Mouse (Mus musculus): ENCODE data around the gene Hist1h3c.

DNA sequence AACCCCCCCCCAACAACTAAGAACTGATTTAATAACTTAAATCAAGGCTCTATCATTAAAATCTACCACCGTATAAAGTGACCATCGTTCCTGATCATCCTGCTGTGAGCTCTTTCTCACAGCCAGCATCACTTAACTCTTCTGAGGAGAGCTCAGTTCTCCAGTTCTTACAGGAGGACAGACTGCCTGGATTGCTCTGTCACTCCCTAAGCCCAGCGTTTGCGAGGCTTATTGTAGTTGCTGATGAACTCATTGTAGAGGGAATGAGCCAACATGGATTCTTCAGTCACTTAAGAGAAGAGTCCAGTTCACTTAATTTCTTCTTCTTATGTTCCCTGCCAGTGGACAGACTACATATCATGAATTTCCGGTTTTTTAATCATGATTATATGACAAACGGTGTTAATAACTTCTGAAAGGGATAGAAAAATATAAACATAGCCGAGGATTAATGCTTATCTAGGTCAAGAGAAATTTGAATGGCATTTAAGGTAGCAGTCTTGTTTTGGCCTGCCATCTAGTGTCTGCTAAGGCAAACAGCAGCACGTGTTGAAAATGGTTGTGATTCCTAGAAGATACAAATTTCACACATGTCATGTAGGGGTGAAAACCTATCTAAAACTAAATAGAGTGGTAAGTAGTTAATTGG is 13.1 kb downstream of the Hist1h3c start:
- TF ChIP-seq TAL1 (IDR thresholded peaks at IDR 0.05; ENCODE audit: low read length) (no peak), GATA1 (IDR thresholded peaks at IDR 0.05; ENCODE audit: low read length) (no peak)

Measured in erythroblast, embryonic 14.5 days (primary cell).